Mouse (Mus musculus) ES-Bruce4 (cell line): ENCODE data around the gene Emid1. TPM values are rescaled to one million over a fixed set of nuclear protein-coding genes. Genes with fewer than 3 reads are reported as not detected.

Experiments used
- H3K27ac ChIP-seq: 2 replicates; pipeline ENCODE4 v1.5.1; 2012; ENCODE audit warnings: low read length, inconsistent platforms; ENCODE audit not compliant: insufficient read depth
- H3K27me3 ChIP-seq: 2 replicates; pipeline ENCODE4 v1.6.1; 2012; ENCODE audit warnings: mild to moderate bottlenecking, low read length, inconsistent platforms; ENCODE audit not compliant: control insufficient read depth, poor library complexity, insufficient read depth, severe bottlenecking
- H3K36me3 ChIP-seq: 2 replicates; pipeline ENCODE4 v1.6.1; 2012; ENCODE audit warnings: inconsistent platforms, mild to moderate bottlenecking, low read length, moderate library complexity; ENCODE audit not compliant: control insufficient read depth, poor library complexity, insufficient read depth, severe bottlenecking
- H3K4me1 ChIP-seq: one replicate; pipeline ENCODE4 v1.8.1; 2011; ENCODE audit warnings: low read length; ENCODE audit not compliant: control insufficient read depth, insufficient read depth
- H3K4me3 ChIP-seq: 2 replicates; pipeline ENCODE4 v1.5.1; 2011; ENCODE audit warnings: low read depth, mild to moderate bottlenecking, low read length
- H3K9ac ChIP-seq: 2 replicates; pipeline ENCODE4 v1.6.1; 2012; ENCODE audit warnings: low read depth, mild to moderate bottlenecking, inconsistent platforms; ENCODE audit not compliant: poor library complexity, severe bottlenecking
- H3K9me3 ChIP-seq: replicated peaks from 2 replicates; pipeline ENCODE4 v1.6.1; 2012; ENCODE audit warnings: mild to moderate bottlenecking, low read length, inconsistent platforms; ENCODE audit not compliant: control insufficient read depth, poor library complexity, insufficient read depth, severe bottlenecking
- CTCF ChIP-seq: IDR thresholded peaks from one replicate; pipeline ENCODE4 v1.8.1; 2011; ENCODE audit warnings: low read depth, low read length
- EP300 ChIP-seq: IDR thresholded peaks from 2 replicates; pipeline ENCODE4 v1.6.1; 2011; ENCODE audit warnings: low read depth, low read length; ENCODE audit not compliant: insufficient read depth
- POLR2A ChIP-seq: IDR thresholded peaks from one replicate; pipeline ENCODE4 v1.8.1; 2011; ENCODE audit warnings: low read length; ENCODE audit not compliant: insufficient read depth
- polyA plus RNA-seq: library from polyadenylated mRNA; stranded (reverse); fragments of >200 nt; gene quantifications from 2 replicates; pipeline ENCODE4 v1.2.4, GENCODE M21; 2011; ENCODE audit warnings: low read depth; ENCODE audit not compliant: missing spikeins, insufficient read depth, insufficient read length

Emid1 gene
- polyA plus RNA-seq, 1 experiment = 6.7 TPM

DNA sequence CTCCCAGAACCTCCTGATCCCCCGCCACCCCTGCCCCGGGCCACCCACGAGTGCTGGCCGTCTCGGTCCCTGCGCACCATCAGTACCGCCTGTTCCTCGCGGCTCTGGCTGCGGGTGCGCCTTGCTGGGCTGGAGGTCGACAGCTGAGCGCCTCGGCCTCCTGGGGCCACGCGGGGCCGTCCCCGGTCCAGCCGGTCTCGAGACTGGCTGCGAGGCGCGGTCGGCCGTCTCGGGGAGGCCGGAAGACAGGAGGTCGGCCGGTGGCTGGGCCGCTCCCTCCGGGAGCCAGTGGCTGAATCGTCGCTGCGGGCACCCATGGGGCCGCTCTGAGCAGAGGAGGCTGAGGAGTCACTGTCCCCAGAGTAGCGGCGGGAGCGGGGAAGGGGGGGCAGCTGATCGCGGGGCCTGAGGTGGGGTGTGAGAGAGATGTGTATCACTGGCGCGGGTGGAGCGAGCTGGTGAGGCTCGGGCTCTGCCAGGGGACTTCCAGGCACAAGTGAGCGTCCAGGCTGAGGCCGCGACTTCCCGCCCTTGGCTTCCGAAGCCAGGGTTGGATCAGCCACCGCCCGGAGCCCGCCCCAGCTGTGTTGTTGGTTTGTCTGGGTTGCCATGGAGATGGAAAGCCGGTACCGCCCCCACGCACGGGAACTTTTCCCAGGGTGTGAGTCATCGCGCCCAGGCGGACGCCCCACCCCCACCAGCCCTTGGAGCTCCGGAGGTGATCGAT is 90.5 kb downstream of the Emid1 start:
- H3K4me3 ChIP-seq = peak overlapping the region; percentile 18
- H3K36me3 ChIP-seq = no peaks in the 10 kb centered on the region
- peak overlapping the region; percentile 59 for H3K9ac ChIP-seq
- H3K9me3 ChIP-seq = no peaks in the 10 kb centered on the region
- H3K4me1 ChIP-seq = peaks cover 4% of the 10 kb centered on the region
- TF ChIP-seq POLR2A (no peak), CTCF (no peak), EP300 (0 out of 2 replicates have a peak, but pooled peaks have one; percentile 4)
- H3K27me3 ChIP-seq = 0 out of 2 replicates have a peak, but pooled peaks cover 3% of the 10 kb centered on the region
- H3K27ac ChIP-seq = no peak overlapping the region

- Histone ChIP-seq H3K9ac (peak overlapping the region; percentile 59), H3K4me1 (peaks cover 8% of the 10 kb centered on the region), H3K27ac (no peak overlapping the region)
These were observed 91.2 kb downstream of the Emid1 start for GRCm38 (mm10) chr11:5060756-5061412.

DNA sequence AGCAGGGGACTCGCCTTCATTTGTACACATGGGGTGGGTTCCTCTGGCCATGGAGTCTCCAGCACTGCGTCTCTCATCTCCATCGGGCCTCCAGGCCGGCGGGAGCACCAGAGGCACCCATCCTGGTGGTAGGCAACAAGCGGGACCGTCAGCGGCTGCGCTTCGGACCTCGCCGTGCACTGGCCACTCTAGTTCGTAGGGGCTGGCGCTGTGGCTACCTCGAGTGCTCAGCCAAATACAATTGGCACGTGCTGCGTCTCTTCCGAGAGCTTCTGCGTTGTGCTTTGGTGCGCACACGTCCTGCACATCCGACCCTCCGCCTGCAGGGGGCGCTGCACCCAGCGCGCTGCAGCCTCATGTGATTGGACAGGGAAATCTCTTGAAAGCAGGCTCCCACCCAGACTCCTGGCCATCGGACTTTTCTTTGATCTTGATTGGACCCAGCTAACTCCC is 92.3 kb downstream of the Emid1 start:
- Histone ChIP-seq H3K27ac (no peak overlapping the region), H3K36me3 (no peaks in the 10 kb centered on the region), H3K9ac (no peak overlapping the region), H3K27me3 (0 out of 2 replicates have a peak, but pooled peaks cover 3% of the 10 kb centered on the region), H3K9me3 (no peaks in the 10 kb centered on the region), H3K4me3 (no peak overlapping the region), H3K4me1 (peaks cover 10% of the 10 kb centered on the region)
- no peak for TF ChIP-seq POLR2A
- peak; percentile 99 for TF ChIP-seq CTCF
- peak; percentile 60; the same call in 1 of the 2 replicates for TF ChIP-seq EP300

More at GRCm38 (mm10) chr11:5060756-5061412, 91.2 kb downstream of the Emid1 start:
- Histone ChIP-seq H3K4me3 (0 out of 2 replicates have a peak overlapping the region, but pooled peaks have one; percentile 3), H3K27me3 (0 out of 2 replicates have a peak, but pooled peaks cover 3% of the 10 kb centered on the region), H3K36me3 (no peaks in the 10 kb centered on the region), H3K9me3 (no peaks in the 10 kb centered on the region)
- TF ChIP-seq EP300 (no peak), POLR2A (no peak), CTCF (no peak)

DNA sequence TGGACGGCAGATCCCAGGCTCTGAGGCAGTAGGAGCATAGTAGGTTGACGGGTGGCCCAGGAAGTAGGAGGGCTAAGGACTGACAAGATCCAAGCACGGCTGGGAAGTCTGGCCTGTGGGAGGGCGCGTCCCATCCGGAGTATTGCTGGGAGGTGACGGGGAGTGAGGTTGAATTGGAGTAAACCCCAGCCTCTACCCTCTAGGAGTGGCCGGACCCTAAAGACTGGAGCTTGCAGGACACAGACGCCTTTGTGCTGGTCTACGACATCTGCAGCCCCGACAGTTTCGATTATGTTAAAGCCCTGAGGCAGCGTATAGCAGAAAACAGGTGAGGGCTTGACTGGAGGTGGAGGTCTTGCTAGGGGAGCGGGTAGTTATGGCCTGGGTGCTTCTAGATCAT is 92.8 kb downstream of the Emid1 start:
- Histone ChIP-seq H3K9ac (no peak overlapping the region), H3K9me3 (no peaks in the 10 kb centered on the region), H3K27me3 (0 out of 2 replicates have a peak, but pooled peaks cover 3% of the 10 kb centered on the region), H3K27ac (no peak overlapping the region), H3K4me1 (peaks cover 11% of the 10 kb centered on the region), H3K36me3 (no peaks in the 10 kb centered on the region), H3K4me3 (no peak overlapping the region)
- TF ChIP-seq EP300 (no peak), POLR2A (no peak), CTCF (no peak)

GRCm38 (mm10) chr11:5058783-5059182 is 93.3 kb downstream of the Emid1 start:
- H3K4me1 ChIP-seq = peaks cover 14% of the 10 kb centered on the region
- no peak overlapping the region for H3K4me3 ChIP-seq

More at GRCm38 (mm10) chr11:5058783-5059182, 93.3 kb downstream of the Emid1 start:
- H3K27ac ChIP-seq = no peak overlapping the region
- no peak overlapping the region for H3K9ac ChIP-seq
- no peaks in the 10 kb centered on the region for H3K36me3 ChIP-seq
- H3K9me3 ChIP-seq = no peaks in the 10 kb centered on the region
- 0 out of 2 replicates have a peak, but pooled peaks cover 3% of the 10 kb centered on the region for H3K27me3 ChIP-seq
- TF ChIP-seq POLR2A (no peak), CTCF (no peak), EP300 (no peak)
